Mouse (Mus musculus) olfactory bulb, adult 2 months (tissue): ENCODE data around the gene Slc30a7.

Source experiments
- CTCF ChIP-seq: fragments of 200-500 bp; IDR thresholded peaks from 2 replicates; pipeline ENCODE4 v1.5.1; 2012; ENCODE audit warnings: low read depth, mild to moderate bottlenecking, low read length, moderate library complexity; ENCODE audit not compliant: insufficient read depth
- POLR2A ChIP-seq: fragments of 200-500 bp; IDR thresholded peaks from 2 replicates; pipeline ENCODE4 v1.6.1; 2012; ENCODE audit warnings: mild to moderate bottlenecking, low read depth, low read length, moderate library complexity; ENCODE audit not compliant: insufficient read depth

- TF ChIP-seq CTCF (no peak), POLR2A (no peak)
These were observed 102.1 kb downstream of the Slc30a7 start for GRCm38 (mm10) chr3:115905067-115905466.
